Comparison of ENCODE assay signal across 15 mouse cellular contexts in the genomic region with DNA sequence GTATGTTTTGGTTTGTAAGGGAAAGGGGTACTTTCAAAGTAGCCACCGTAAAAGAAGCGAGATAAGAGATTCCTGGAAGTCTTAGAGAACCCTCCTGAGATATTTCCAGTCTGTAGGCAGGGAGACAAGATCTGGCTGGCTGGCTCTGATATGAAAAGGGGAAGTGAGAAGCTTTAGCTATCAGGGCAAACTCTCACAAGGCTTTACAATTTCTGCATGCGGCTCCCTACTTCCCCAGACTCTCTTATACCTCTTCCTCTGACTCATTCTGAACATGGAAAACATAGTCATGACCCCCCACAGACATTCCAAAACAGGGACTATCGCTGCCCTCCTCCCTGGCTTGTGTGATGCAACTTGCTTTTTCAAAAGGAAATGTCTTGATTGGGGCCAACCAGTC.
DNase-seq lines count a peak whose midpoint lies in the region; ATAC-seq and TF ChIP-seq lines count a peak whose summit lies in the region.
"Had no signal": no experiment of that assay in that cellular context is flagged by ENCODE, and none has a peak within 500 bp of the region (broad histone marks: within the 10 kb centered on the region; RNA-seq: fewer than 3 reads in every experiment).

No protein-coding gene starts in this region.

- H3K9ac ChIP-seq in liver, postnatal 0 days (replicated peaks): no peak overlapping the region
- H3K9ac ChIP-seq in forebrain, embryonic 14.5 days (ENCODE audit: low read length): no peak overlapping the region
- H3K9ac ChIP-seq: embryonic facial prominence, embryonic 12.5 days had no signal

- no peaks in the 10 kb centered on the region for H3K9me3 ChIP-seq in liver, postnatal 0 days (ENCODE audit: low read length)
- no peaks in the 10 kb centered on the region for H3K9me3 ChIP-seq in forebrain, embryonic 14.5 days (replicated peaks; ENCODE audit: control insufficient read depth, low read length)
- H3K9me3 ChIP-seq: embryonic facial prominence, embryonic 12.5 days had no signal

- ATAC-seq in common myeloid progenitor, adult 5-6 weeks (replicated peaks; ENCODE audit: low read depth, poor library complexity, severe bottlenecking): peak; percentile 98
- ATAC-seq in liver, postnatal 0 days: peak; percentile 44; the same call in 1 of the 2 replicates
- ATAC-seq in forebrain, embryonic 14.5 days: no peak

- no peak for TF ChIP-seq CTCF in liver, postnatal 0 days (IDR thresholded peaks at IDR 0.05; ENCODE audit: low read depth)

- no peak overlapping the region for H3K4me3 ChIP-seq in liver, postnatal 0 days (ENCODE audit: low read depth, low read length)
- H3K4me3 ChIP-seq in forebrain, embryonic 14.5 days (ENCODE audit: low read depth, low read length): no peak overlapping the region
- H3K4me3 ChIP-seq: embryonic facial prominence, embryonic 12.5 days; heart, adult 2 months had no signal

- H3K4me1 ChIP-seq in liver, postnatal 0 days (ENCODE audit: insufficient read depth): 0 out of 2 replicates have a peak, but pooled peaks cover 3% of the 10 kb centered on the region
- H3K4me1 ChIP-seq in forebrain, embryonic 14.5 days (ENCODE audit: control insufficient read depth, insufficient read depth, low read length): no peaks in the 10 kb centered on the region
- H3K4me1 ChIP-seq: embryonic facial prominence, embryonic 12.5 days had no signal

- no peak overlapping the region for H3K4me2 ChIP-seq in liver, postnatal 0 days (ENCODE audit: low read depth, low read length)
- H3K4me2 ChIP-seq in forebrain, embryonic 14.5 days (ENCODE audit: low read length): no peak overlapping the region
- H3K4me2 ChIP-seq: embryonic facial prominence, embryonic 12.5 days had no signal

- H3K27ac ChIP-seq in liver, postnatal 0 days (ENCODE audit: low read depth): 0 out of 2 replicates have a peak overlapping the region, but pooled peaks have one; percentile 18
- H3K27ac ChIP-seq in forebrain, embryonic 14.5 days (ENCODE audit: low read depth, low read length): no peak overlapping the region
- H3K27ac ChIP-seq: embryonic facial prominence, embryonic 12.5 days; heart, adult 2 months had no signal

- peak; percentile 53; the same call in 1 of the 2 replicates for TF ChIP-seq EP300 in liver, postnatal 0 days (IDR thresholded peaks at IDR 0.05; ENCODE audit: low read depth)

- no peaks in the 10 kb centered on the region for H3K36me3 ChIP-seq in liver, postnatal 0 days (replicated peaks; ENCODE audit: insufficient read depth, low read length)
- H3K36me3 ChIP-seq in forebrain, embryonic 14.5 days (ENCODE audit: control insufficient read depth, insufficient read depth, low read length): no peaks in the 10 kb centered on the region
- H3K36me3 ChIP-seq: embryonic facial prominence, embryonic 12.5 days had no signal

- intact Hi-C loops in heart, postnatal 25 days (cut with DNase I): no loop called here

- no peaks in the 10 kb centered on the region for H3K27me3 ChIP-seq in liver, postnatal 0 days (ENCODE audit: insufficient read depth, low read length)
- H3K27me3 ChIP-seq in forebrain, embryonic 14.5 days (replicated peaks; ENCODE audit: control insufficient read depth, insufficient read depth, low read length): no peaks in the 10 kb centered on the region
- H3K27me3 ChIP-seq: embryonic facial prominence, embryonic 12.5 days had no signal

- WGBS in liver, postnatal 0 days (ENCODE audit: insufficient replicate concordance): 16% methylated on average over 4 of the region's 4 CpGs
- 92% methylated on average over 4 of the region's 4 CpGs for WGBS in forebrain, embryonic 14.5 days

- DNase-seq in heart, adult 11 months: peak; percentile 88
- DNase-seq in heart, postnatal 25 days (ENCODE audit: low spot score): no peak
- DNase-seq in liver, postnatal 0 days: no peak
- DNase-seq in telencephalon, adult 2 months (ENCODE audit: low read depth, low spot score): peak; percentile 22
- DNase-seq in forebrain, embryonic 14.5 days (ENCODE audit: low spot score): no peak
- no peak for DNase-seq in left cerebral cortex, adult 8-10 months (ENCODE audit: low spot score in 2 of 2)
- no peak for DNase-seq in adrenal gland, postnatal 36 days
- DNase-seq: cerebellum, postnatal 14 days; heart, adult 2 months; heart, postnatal 14 days; kidney, adult 8-10 months; lung, adult 2 months; right cerebral cortex, postnatal 14 days had no signal

Comparison
In these comparisons a context has a peak if more than half of its experiments do, and no peak if none do; other contexts are left out.
1. DNase-seq: peak in heart, adult 11 months (single experiment) and telencephalon, adult 2 months (single experiment); none in heart, postnatal 25 days (single experiment), liver, postnatal 0 days (single experiment), forebrain, embryonic 14.5 days (single experiment), left cerebral cortex, adult 8-10 months (0 of 2) and adrenal gland, postnatal 36 days (0 of 2).